Mouse (Mus musculus): ENCODE data around the gene Macrod2. TPM values are rescaled to one million over a fixed set of nuclear protein-coding genes. Genes with fewer than 3 reads are reported as not detected.

Gene Macrod2
- polyA plus RNA-seq, 1 experiment = 16.3 TPM

GRCm38 (mm10) chr2:141738702-141739101 is 1343.6 kb downstream of the Macrod2 start:
- TF ChIP-seq CTCF (IDR thresholded peaks at IDR 0.05; ENCODE audit: control insufficient read depth, insufficient read depth, insufficient replicate concordance, low read depth, low read length) (no peak), POLR2A (IDR thresholded peaks at IDR 0.05; ENCODE audit: control insufficient read depth, low read depth, low read length) (no peak)

GRCm38 (mm10) chr2:141740318-141740717 is 1345.2 kb downstream of the Macrod2 start:
- H3K27me3 ChIP-seq (ENCODE audit: control insufficient read depth, insufficient read depth, low read length) = no peaks in the 10 kb centered on the region
- H3K4me3 ChIP-seq (ENCODE audit: control insufficient read depth, low read depth, low read length) = no peak overlapping the region
- H3K4me1 ChIP-seq (ENCODE audit: control insufficient read depth, insufficient read depth, low read length) = no peaks in the 10 kb centered on the region
- TF ChIP-seq CTCF (IDR thresholded peaks at IDR 0.05; ENCODE audit: control insufficient read depth, insufficient read depth, insufficient replicate concordance, low read depth, low read length) = no peak
- TF ChIP-seq POLR2A (IDR thresholded peaks at IDR 0.05; ENCODE audit: control insufficient read depth, low read depth, low read length) = no peak
- no peaks in the 10 kb centered on the region for H3K36me3 ChIP-seq (ENCODE audit: control insufficient read depth, insufficient read depth, low read length)
- H3K27ac ChIP-seq (ENCODE audit: control insufficient read depth, insufficient read depth, low read depth, low read length) = no peak overlapping the region

More at GRCm38 (mm10) chr2:141738702-141739101, 1343.6 kb downstream of the Macrod2 start:
- H3K27me3 ChIP-seq (ENCODE audit: control insufficient read depth, insufficient read depth, low read length) = no peaks in the 10 kb centered on the region
- no peak overlapping the region for H3K27ac ChIP-seq (ENCODE audit: control insufficient read depth, insufficient read depth, low read depth, low read length)
- H3K4me3 ChIP-seq (ENCODE audit: control insufficient read depth, low read depth, low read length) = no peak overlapping the region
- H3K36me3 ChIP-seq (ENCODE audit: control insufficient read depth, insufficient read depth, low read length) = no peaks in the 10 kb centered on the region
- no peaks in the 10 kb centered on the region for H3K4me1 ChIP-seq (ENCODE audit: control insufficient read depth, insufficient read depth, low read length)

- Histone ChIP-seq H3K4me1 (ENCODE audit: control insufficient read depth, insufficient read depth, low read length) (no peaks in the 10 kb centered on the region), H3K36me3 (ENCODE audit: control insufficient read depth, insufficient read depth, low read length) (no peaks in the 10 kb centered on the region), H3K27me3 (ENCODE audit: control insufficient read depth, insufficient read depth, low read length) (no peaks in the 10 kb centered on the region), H3K4me3 (ENCODE audit: control insufficient read depth, low read depth, low read length) (no peak overlapping the region), H3K27ac (ENCODE audit: control insufficient read depth, insufficient read depth, low read depth, low read length) (no peak overlapping the region)
- TF ChIP-seq POLR2A (IDR thresholded peaks at IDR 0.05; ENCODE audit: control insufficient read depth, low read depth, low read length) = no peak
- no peak for TF ChIP-seq CTCF (IDR thresholded peaks at IDR 0.05; ENCODE audit: control insufficient read depth, insufficient read depth, insufficient replicate concordance, low read depth, low read length)
These were observed 1405.1 kb downstream of the Macrod2 start for GRCm38 (mm10) chr2:141800236-141800635.

- no peaks in the 10 kb centered on the region for H3K36me3 ChIP-seq (ENCODE audit: control insufficient read depth, insufficient read depth, low read length)
- TF ChIP-seq POLR2A (IDR thresholded peaks at IDR 0.05; ENCODE audit: control insufficient read depth, low read depth, low read length) (no peak), CTCF (IDR thresholded peaks at IDR 0.05; ENCODE audit: control insufficient read depth, insufficient read depth, insufficient replicate concordance, low read depth, low read length) (no peak)
These were observed 1405.8 kb downstream of the Macrod2 start for GRCm38 (mm10) chr2:141800909-141801308.

GRCm38 (mm10) chr2:141816266-141816665 is 1421.2 kb downstream of the Macrod2 start:
- no peaks in the 10 kb centered on the region for H3K27me3 ChIP-seq (ENCODE audit: control insufficient read depth, insufficient read depth, low read length)
- no peaks in the 10 kb centered on the region for H3K4me1 ChIP-seq (ENCODE audit: control insufficient read depth, insufficient read depth, low read length)
- H3K36me3 ChIP-seq (ENCODE audit: control insufficient read depth, insufficient read depth, low read length) = no peaks in the 10 kb centered on the region
- TF ChIP-seq CTCF (IDR thresholded peaks at IDR 0.05; ENCODE audit: control insufficient read depth, insufficient read depth, insufficient replicate concordance, low read depth, low read length) (no peak), POLR2A (IDR thresholded peaks at IDR 0.05; ENCODE audit: control insufficient read depth, low read depth, low read length) (no peak)
- H3K27ac ChIP-seq (ENCODE audit: control insufficient read depth, insufficient read depth, low read depth, low read length) = no peak overlapping the region
- no peak overlapping the region for H3K4me3 ChIP-seq (ENCODE audit: control insufficient read depth, low read depth, low read length)

More at GRCm38 (mm10) chr2:141800909-141801308, 1405.8 kb downstream of the Macrod2 start:
- Histone ChIP-seq H3K27me3 (ENCODE audit: control insufficient read depth, insufficient read depth, low read length) (no peaks in the 10 kb centered on the region), H3K4me3 (ENCODE audit: control insufficient read depth, low read depth, low read length) (no peak overlapping the region), H3K27ac (ENCODE audit: control insufficient read depth, insufficient read depth, low read depth, low read length) (no peak overlapping the region), H3K4me1 (ENCODE audit: control insufficient read depth, insufficient read depth, low read length) (no peaks in the 10 kb centered on the region)

GRCm38 (mm10) chr2:141817546-141818180 is 1422.6 kb downstream of the Macrod2 start:
- Histone ChIP-seq H3K36me3 (ENCODE audit: control insufficient read depth, insufficient read depth, low read length) (no peaks in the 10 kb centered on the region), H3K4me1 (ENCODE audit: control insufficient read depth, insufficient read depth, low read length) (no peaks in the 10 kb centered on the region), H3K4me3 (ENCODE audit: control insufficient read depth, low read depth, low read length) (no peak overlapping the region), H3K27me3 (ENCODE audit: control insufficient read depth, insufficient read depth, low read length) (no peaks in the 10 kb centered on the region), H3K27ac (ENCODE audit: control insufficient read depth, insufficient read depth, low read depth, low read length) (no peak overlapping the region)
- no peak for TF ChIP-seq POLR2A (IDR thresholded peaks at IDR 0.05; ENCODE audit: control insufficient read depth, low read depth, low read length)
- TF ChIP-seq CTCF (IDR thresholded peaks at IDR 0.05; ENCODE audit: control insufficient read depth, insufficient read depth, insufficient replicate concordance, low read depth, low read length) = no peak

- H3K27me3 ChIP-seq (ENCODE audit: control insufficient read depth, insufficient read depth, low read length) = no peaks in the 10 kb centered on the region
- TF ChIP-seq CTCF (IDR thresholded peaks at IDR 0.05; ENCODE audit: control insufficient read depth, insufficient read depth, insufficient replicate concordance, low read depth, low read length) (no peak), POLR2A (IDR thresholded peaks at IDR 0.05; ENCODE audit: control insufficient read depth, low read depth, low read length) (no peak)
- no peaks in the 10 kb centered on the region for H3K36me3 ChIP-seq (ENCODE audit: control insufficient read depth, insufficient read depth, low read length)
- no peaks in the 10 kb centered on the region for H3K4me1 ChIP-seq (ENCODE audit: control insufficient read depth, insufficient read depth, low read length)
- no peak overlapping the region for H3K4me3 ChIP-seq (ENCODE audit: control insufficient read depth, low read depth, low read length)
- no peak overlapping the region for H3K27ac ChIP-seq (ENCODE audit: control insufficient read depth, insufficient read depth, low read depth, low read length)
These were observed 1425.7 kb downstream of the Macrod2 start for GRCm38 (mm10) chr2:141820795-141821194.

All from testis, adult 2 months (tissue).